Mouse (Mus musculus) midbrain, embryonic 16.5 days (tissue): ENCODE measurements around the gene Supt4a. TPM values are rescaled to one million over a fixed set of nuclear protein-coding genes. Genes with fewer than 3 reads are reported as not detected.

Experiments used
- microRNA counts: library from miRNA; unstranded; fragments of <30 nt; microRNA quantifications from one replicate; lab custom pipeline; 2016
- microRNA-seq: library from miRNA; unstranded; fragments of <30 nt; microRNA quantifications from one replicate; pipeline ENCODE4, GENCODE M21; 2017
- polyA plus RNA-seq: library from polyadenylated mRNA; unstranded; fragments of >200 nt; fragmentation: Nextera tagmentation; extraction: Ambion mirVana; gene quantifications from 2 replicates; pipeline ENCODE4 v1.2.1, GENCODE M21; 2015

Gene Supt4a
- polyA plus RNA-seq, 1 experiment from 2014 or later = 127 TPM

MicroRNAs within 50 kb of the gene (microRNA counts, 519-probe panel; counts per million panel counts)
- microRNA mmu-miR-142-3p (lab: Ali Mortazavi, UCI) (2,315 counts per million, percentile 69 among the panel's probes with 10 or more counts), microRNA mmu-miR-142-5p (lab: Ali Mortazavi, UCI) (2,983 counts per million, percentile 87 among the panel's probes with 10 or more counts)

Small RNA genes within 50 kb of the gene (microRNA-seq; reads per million reads assigned to microRNA genes)
- gene Mir142 = not detected
- not detected for gene Mir142b

Other genes with a start within 250 kb of the Supt4a start
- not detected in 2 replicates for gene Gm11492, start 170.9 kb upstream of the Supt4a start, polyA plus RNA-seq
- gene Sept4, start 168.6 kb upstream of the Supt4a start, polyA plus RNA-seq = 32.5 and 33.6 TPM in 2 replicates
- 54.5 and 58.2 TPM in 2 replicates for gene Mtmr4, start 145.4 kb upstream of the Supt4a start, polyA plus RNA-seq
- 0.39 and 0.57 TPM in 2 replicates for gene Hsf5, start 120.4 kb upstream of the Supt4a start, polyA plus RNA-seq
- gene Rnf43, start 74.8 kb upstream of the Supt4a start, polyA plus RNA-seq = 0.68 and 1.4 TPM in 2 replicates
- gene Tspoap1, start 23.0 kb downstream of the Supt4a start, polyA plus RNA-seq = 62.6 and 68.5 TPM in 2 replicates
- gene Mpo, start 56.0 kb downstream of the Supt4a start, polyA plus RNA-seq = 0.08 and 0.22 TPM in 2 replicates
- gene Lpo, start 90.7 kb downstream of the Supt4a start, polyA plus RNA-seq = 1.9 and 3.8 TPM in 2 replicates
- 11.0 and 13.2 TPM in 2 replicates for gene Mks1, start 115.7 kb downstream of the Supt4a start, polyA plus RNA-seq
- gene Epx, start 138.0 kb downstream of the Supt4a start, polyA plus RNA-seq = 0.34 and 0.57 TPM in 2 replicates
- not detected in 2 replicates for gene Olfr462, start 154.7 kb downstream of the Supt4a start, polyA plus RNA-seq
- gene Olfr463, start 159.8 kb downstream of the Supt4a start, polyA plus RNA-seq = not detected in 2 replicates
- 0.20 TPM in 2 replicates for gene Olfr464, start 183.4 kb downstream of the Supt4a start, polyA plus RNA-seq
- gene Dynll2, start 250.0 kb downstream of the Supt4a start, polyA plus RNA-seq = 57.3 and 58.8 TPM in 2 replicates